Mouse (Mus musculus) cerebellum, adult 18-20 months (tissue): ENCODE data around the gene Pik3c2b.

ENCODE experiments used
- DNase-seq, 2 experiments: peaks; one replicate each; pipeline ENCODE4 v3.0.0; 2021

The Pik3c2b gene

DNA sequence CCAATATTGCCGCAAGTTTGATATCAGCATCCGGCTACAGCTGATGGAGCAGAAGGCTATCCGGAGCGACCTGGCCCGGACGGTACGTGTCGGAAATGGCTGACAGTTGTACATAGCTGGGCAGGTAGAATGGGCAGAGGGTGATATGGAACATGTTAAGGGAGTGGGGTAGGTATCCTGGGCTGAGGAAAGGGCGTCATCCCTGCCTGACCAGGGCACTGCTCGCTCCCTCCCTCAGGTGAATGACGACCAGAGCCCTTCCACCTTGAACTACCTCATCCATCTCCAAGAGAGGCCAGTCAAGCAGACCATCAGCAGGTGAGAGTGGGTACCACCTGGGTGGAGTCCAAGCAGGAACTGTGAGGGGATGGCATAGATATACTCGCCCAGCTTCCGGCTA, 29.1 kb downstream of the Pik3c2b start:
- no peak for DNase-seq

DNA sequence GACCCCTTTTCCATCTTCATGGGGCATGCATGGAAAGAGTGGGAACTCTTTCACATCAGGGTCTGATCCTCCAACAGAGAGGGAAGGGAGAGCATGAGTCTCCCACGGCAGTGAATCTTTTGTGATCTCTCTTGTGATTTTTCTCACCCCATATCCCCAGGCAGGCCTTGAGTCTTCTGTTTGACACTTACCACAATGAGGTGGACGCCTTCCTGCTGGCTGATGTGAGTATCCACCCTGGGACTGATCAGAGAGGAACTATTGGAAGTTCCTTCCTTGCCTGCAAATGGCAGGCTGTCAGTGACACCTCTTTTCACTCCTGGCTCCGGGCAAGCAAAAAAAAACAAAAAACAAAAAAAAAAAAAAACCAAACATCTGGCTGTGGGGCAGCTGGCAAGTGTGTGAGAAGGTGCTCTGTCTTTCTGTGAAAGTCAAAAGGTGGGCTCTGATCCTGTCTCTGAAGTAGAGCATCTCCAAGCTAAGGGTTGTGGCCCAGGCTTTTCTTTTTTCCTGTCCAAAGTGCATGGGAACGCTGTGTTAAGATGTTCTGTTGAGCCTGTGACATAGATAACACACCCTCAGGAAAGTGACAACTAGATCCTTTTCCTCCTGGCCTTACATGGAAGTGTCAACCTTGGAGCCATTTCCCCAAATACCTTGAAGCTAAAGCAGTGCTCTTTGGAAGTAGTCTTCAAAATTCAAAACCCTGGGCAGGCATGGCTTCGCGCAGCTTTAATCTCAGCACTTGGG, 30.4 kb downstream of the Pik3c2b start:
- DNase-seq = no peak

DNA sequence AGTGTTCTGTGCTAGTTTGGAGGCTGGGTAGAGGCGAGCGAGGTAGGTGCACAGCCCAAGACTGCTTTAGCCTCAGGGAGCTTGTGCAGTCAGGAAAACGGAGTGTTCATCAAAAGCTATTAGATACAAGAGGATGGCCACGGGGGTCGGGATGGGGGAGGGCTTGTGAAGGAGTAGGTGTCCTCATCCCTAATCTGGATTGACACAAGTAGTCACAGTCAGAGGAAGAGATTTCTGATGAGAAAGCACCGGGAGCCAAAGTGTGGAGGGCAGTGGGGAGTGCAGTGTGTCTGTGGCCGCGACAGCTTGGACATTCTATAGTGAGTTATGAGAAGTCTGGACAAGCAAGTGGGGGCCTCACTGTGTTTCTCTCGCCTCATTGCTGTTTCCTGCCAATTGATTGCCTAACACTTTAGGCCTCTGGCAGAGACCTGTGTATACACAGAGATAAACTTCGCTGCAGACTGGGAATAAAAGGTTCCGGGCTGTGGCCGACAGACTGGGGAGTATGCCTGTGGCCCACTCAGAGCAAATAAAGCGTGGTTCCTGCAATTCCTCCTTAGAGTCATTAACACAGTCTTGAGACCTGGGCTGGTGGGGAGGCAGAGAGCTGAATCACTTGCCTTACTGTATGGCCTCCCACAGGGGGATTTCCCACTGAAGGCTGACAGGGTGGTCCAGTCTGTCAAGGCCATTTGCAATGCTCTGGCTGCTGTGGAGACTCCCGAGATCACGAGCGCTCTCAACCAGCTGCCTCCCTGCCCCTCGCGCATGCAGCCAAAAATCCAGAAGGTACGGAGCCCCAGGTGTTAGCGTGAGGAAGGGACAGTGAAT, 31.4 kb downstream of the Pik3c2b start:
- no peak for DNase-seq

DNA sequence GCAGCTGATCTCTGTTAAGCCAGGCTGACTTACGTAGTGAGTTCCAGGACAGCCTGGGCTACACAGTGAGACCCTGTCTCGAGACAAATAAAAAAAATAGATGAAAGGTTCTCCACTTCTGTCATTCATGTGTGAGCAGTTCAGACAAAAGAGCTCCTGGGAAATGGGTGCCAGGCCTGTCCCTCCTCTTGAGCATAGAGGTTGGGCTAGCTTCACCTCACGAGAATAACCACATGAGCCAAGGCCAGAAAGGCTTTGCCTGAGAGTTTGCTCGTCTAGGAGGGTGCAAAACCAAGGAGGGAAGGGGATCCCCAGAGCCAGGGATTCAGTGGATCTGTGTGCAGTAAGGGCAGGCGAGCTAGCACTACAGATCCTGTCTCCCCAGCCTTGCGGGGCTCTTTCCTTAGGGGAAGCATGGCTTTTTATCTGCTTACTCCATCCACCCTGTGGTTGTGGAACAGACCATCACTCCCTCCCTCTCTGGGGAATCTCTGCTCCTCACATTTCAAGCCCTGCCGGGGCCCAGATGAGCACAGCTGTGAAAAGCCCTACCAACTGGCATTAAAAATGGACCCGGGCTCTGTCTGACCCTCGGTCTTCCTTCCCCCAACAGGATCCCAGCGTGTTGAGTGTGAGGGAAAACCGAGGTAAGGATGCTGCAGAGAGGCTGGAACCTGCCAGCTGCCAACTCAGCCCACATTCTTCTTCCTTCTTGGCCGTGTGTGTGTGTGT, 32.3 kb downstream of the Pik3c2b start:
- no peak for DNase-seq

DNA sequence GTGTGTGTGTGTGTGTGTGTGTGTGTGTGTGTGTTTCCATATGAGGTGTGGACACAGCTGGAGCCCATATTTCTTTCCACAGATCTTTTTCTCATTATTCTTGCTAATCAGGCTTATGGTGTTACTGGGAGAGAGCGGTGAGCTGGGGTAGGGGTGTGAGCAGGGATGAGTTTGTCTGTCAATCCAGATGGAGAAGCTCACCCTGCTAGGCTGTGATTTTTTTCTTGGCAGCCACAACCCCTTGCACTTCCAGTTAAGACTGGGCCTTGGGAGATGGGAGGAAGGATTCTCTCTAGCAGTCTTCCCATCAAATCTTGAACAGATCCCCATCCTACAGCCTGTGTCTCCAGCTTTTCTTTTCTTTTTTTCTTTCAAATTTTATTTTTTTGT, 32.9 kb downstream of the Pik3c2b start:
- DNase-seq = no peak

DNA sequence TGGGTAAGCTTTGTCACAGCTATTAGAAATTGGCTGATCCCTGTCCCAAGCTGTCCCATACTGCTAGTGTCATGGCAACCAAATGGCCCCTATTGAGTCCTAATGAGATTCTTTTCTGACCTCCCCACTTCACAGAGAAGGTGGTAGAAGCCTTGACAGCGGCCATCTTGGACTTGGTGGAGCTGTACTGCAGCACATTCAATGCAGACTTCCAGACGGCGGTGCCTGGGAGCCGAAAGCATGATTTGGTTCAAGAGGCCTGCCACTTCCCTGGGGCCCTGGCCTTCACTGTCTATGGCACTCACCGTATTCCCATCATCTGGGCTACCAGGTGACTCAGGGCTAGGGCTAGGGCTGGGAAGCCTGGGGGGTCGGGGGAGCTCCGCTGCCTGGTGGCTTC, 34.0 kb downstream of the Pik3c2b start:
- DNase-seq = no peak

DNA sequence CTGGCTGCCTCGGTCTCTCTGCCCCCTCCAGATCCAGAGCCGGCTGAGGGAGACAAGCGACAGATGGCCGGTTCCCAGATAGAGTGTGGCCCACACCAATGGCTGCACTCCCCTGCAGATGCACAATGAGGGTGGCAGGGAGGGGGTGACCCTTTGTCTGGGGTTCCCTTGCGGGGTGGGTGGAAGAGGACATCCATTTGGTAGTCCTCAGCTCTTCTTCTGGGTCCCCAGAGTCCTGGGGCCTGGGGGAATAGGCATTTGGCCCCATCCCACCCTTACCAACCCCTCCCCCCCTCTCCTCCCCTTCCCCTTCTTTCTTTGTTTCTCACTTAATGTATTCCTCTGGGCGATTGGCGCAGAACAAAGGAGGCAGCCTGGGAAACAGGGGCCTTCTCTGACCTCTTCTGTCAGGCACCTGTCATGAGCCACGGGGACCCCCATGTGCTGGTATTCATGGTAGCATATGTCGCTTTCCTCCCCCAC, 34.7 kb downstream of the Pik3c2b start:
- DNase-seq = no peak

DNA sequence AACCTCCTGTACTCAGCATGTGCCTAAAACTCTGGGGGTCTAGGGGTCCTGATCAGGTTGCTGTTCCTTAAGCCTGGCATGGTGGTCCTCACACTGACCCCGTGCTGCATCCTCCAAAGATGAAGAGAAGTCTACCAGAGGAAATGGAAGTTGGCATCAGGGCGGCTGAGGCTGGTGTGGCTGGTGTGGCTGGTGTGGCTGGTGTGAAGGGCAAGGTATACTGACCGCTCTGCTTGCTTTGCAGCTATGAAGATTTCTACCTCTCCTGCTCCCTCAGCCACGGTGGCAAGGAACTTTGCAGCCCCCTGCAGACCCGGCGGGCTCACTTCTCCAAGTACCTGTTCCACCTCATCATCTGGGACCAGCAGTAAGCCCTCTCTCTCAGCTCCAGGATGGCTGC, 35.2 kb downstream of the Pik3c2b start:
- no peak for DNase-seq

DNA sequence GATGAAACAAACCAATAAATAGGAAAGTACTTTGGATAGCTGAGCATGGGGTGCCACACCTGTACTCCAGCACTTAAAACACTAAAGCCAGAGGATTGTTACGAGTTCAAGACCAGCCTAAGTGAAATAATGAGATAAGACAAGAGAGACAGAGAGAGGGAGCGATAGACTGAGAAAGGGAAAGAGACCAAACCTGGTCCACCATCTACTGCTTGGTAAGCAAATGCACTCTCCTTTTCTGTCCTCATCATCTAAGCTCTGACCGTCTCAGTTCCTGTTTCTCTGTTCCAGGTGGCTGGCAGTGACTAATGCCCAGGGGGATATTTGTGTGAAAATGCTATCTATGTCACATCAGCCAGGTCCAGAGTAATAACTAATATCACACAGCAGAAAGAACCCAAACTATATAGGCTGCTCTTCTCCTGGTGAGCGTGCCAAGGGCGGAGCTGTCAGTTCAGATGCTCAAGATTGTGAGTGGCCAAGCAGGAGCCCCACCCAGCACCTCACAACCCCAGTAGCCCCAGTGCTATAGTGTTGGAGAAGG, 37.6 kb downstream of the Pik3c2b start:
- DNase-seq = no peak

DNA sequence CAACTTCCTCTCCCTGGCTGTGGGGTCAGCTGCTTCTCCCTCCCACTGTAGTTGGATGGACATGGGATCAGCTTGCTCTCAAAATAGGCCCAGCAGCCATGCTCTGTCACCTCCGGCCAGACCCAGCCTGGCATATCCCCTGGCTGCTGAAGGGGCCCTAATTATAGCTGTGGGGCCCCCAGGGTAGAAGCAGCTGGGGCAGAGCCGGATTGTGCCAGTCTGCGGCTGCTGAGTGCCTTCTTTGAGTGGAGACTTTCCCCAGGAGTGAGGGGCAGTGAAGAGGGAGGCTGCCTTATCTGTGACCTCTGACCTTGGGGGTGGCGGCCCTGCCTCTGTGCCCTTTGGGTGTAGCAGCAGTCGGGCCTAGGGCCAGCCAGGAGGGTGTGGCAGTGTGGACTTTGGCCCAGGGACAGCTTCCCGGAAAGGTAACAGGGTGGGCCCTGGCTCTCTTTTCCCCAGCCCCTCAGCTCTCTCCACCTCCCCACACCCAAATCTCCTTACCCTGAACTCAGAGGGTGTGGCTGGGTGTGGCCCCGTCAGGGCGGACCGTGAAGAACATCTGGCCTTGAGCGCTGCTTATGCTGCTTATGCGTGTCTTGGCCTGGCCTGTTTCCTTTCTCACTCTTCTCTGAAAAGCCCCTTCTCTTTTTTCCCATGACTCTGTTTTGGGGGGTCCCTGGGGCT, 38.6 kb downstream of the Pik3c2b start:
- no peak for DNase-seq

DNA sequence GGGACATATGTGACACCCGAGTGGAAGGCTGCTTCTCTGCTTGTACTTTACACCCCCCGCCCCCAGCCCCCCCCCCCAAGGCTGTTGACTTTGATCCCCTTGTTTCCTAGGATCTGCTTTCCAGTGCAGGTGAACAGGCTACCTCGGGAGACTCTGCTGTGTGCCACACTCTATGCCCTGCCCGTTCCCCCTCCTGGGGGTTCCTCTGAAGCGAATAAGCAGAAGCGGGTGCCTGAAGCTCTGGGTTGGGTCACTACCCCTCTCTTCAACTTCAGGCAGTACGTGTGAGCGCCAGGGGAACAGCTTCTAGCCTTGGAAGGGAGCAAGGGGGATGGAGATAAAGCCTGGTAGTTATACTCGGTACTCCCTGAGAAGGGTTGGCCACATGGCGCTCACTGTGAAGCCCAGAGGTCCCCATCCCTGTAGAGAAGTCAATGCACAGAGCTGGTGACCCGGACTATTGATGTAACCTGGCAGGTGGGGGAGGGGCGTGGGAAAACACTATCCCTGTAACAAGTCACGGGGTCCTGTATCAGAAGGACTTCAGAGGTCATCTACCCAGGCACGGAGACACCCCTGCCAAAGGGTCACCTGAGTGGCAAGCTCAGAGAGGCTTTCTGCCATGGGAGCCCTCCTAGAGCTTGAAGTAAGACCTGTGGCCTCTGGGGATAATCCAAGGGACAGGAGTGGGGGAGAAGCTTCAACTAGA, 39.4 kb downstream of the Pik3c2b start:
- DNase-seq = no peak

DNA sequence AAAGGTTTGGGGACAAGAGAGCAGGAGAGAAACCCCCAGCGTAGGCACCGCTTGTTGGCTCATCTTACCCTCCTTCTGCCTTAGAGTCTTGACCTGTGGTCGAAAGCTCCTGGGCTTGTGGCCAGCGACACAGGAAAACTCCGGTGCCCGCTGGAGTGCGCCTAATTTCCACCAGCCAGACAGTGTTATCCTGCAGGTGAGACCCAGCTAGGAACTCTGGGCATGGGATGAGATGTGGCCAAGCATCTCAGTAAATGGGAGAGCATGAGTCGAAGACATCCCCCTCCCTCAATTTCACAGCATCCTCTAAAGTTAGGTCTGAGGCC, 39.9 kb downstream of the Pik3c2b start:
- no peak for DNase-seq

DNA sequence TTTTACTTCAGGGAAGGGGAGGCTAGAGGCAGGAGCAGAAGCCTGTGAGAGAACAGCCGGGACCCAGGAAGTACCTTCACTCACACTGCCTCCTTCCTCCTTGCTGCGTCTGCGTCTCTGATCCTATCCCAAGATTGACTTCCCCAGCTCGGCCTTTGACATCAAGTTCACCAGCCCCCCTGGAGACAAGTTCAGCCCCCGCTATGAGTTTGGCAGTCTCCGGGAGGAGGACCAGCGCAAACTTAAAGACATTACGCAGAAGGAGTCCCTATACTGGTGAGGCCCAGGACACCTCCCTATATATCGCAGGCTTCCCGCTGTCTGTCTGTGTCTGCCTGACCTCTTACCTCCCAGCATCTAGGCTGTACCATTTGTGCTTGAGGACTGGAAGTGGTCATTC, 41.3 kb downstream of the Pik3c2b start:
- DNase-seq = no peak

DNA sequence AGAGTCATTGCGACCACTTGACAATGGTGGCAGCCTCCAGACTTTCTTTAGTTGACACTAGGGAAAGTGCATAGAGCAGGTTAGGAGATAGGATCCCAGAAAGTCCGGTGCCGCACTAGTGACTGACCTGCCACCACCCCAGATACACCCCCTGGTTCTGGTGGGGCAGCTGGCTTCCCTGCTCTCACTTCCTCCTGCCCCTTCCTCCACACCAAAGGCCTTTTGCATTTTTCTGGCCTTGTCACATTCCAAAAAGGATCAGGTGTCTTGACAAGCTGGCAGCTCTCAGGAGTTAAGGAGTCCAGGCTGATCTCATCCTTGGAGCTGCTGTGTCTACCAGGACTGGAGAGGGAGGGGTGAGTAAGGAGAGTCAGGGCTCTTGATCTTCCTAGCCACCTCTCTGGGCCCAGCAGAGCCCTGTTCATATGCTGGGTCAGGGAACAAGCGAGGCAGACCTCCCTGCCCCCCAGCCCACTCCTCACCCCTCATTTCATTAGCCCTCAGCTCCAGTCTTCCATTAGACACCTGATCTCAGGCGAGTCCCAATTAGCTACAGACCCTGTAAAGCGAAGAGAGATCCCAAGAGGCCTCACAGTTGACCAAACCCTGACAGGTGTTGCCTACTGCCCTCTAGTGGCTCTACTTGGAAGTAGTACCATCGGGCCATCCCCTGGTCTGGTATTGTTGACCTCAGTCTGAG, 41.9 kb downstream of the Pik3c2b start:
- DNase-seq = peak; percentile 61 to 67

DNA sequence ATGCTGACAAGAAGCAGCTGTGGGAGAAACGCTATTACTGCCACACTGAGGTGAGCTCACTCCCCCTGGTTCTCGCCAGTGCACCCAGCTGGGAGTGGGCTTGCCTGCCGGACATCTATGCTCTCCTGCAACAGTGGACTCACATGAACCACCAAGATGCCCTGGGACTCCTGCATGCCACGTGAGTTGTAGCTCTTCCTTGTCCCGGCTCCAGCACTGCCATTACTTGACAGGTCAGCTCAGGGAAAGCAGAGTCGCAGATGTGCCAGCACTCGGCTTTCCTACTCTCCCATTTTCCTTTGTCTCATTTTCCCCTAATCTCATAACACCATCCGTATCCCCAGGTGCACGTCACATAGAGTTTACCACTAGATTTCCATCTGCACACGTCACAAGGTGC, 42.7 kb downstream of the Pik3c2b start:
- no peak for DNase-seq

DNA sequence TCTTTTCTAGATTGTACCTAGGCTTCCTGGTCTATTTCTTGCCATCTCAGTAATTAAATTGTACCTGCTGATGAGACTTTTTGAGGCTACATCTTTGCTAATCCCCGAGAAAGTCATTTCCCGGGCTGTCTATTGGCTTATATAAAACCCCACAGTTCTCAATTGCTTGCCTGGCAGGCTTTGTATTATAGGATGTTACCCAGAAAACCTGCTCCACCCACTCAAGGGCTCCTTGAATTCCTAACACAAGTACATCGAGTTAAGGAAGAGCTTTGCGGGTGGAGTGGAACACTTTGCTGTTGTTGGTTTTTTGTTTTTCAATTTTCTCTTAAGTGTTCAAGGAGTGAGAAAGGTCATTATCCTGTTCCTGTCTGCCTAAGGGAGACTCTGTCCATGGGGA, 43.9 kb downstream of the Pik3c2b start:
- DNase-seq = no peak

DNA sequence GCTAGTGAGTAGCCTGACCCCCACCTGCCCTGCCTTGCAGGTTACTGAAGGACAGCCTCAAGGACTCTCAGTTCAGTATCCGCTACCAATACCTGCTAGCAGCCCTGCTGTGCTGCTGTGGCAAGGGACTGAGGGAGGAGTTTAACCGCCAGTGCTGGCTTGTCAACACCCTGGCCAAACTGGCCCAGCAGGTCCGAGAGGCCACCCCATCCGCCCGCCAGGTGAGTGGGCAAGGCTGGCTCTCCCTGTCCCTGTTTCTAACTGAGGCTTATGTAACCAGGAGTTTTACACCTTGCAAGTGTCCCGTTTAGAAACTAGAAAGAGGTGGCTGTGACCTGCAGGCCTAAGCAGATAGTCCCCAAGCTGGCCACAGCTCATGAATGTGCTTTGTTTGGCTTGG, 45.2 kb downstream of the Pik3c2b start:
- no peak for DNase-seq

DNA sequence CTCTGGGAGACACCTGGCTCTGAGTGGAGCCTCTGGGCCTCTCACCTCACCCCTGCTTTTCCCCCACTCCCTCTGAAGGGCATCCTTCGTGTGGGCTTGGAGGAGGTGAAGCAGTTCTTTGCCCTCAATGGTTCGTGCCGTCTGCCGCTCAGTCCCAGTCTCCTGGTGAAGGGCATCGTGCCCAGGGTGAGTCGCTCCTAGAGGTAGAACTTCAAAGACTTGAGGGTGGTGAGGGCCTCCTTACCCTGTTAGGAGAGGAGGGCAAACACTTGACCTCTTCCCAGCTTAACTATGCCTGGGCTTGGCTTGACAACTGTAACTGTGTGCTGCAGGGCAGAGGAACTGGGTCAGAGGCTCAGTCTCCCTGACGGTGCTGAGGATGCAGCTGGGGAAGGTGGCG, 46.0 kb downstream of the Pik3c2b start:
- no peak for DNase-seq

DNA sequence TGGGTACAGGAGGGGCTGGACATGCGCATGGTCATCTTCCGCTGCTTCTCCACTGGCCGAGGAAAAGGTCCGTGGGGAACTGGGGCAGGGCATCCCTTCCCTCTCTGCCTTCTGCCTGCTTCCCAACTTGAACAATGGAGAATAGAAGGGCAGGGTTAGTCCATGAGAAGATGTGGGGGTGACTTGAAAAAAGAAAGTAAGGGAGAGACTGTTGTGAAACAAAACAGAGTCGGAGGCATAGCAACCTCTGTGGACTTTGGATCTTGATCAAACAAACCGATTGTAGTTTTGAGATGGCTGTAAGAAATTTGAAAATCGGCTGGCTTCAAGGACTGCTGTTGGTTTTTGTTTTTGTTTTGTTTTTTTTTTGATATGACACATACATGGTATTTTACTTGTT, 48.3 kb downstream of the Pik3c2b start:
- DNase-seq = no peak

DNA sequence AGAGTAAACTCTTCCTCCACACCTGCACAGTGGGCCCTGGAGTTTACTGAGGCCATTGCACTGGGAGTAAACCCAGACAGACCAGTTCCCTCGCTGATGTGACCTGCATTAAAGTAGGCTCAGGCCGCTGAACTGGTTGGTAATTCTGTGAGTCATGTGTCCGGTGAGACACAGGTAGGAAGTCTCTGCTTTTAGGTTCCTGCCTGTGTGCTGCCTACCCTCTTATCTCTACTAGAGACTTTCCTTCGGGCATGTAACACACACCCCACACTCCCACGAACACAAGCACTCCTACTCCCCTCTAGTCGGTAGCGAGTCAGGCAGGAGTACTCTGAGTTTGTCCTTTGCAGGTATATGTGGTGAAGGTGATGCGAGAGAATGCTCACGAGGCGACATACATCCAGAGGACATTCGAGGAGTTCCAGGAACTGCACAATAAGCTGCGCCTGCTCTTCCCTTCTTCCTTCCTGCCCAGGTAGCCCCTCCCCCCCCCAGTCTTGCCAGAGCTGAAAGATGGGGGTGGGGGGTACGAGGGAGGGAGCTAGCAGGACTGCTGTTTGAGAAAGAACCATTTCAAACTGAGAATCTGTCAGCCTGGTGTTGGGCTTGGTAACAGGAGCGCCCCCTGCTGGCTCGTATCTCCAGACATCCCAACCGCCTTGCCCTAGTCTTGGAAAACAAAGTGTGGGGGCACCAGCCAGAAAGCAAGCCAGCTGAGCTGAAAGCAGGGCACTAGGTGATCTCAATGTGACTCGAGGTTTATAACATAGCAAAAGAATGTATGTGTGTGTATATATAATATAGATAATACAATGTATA, 55.7 kb downstream of the Pik3c2b start:
- DNase-seq = peak; percentile 72 to 85

DNA sequence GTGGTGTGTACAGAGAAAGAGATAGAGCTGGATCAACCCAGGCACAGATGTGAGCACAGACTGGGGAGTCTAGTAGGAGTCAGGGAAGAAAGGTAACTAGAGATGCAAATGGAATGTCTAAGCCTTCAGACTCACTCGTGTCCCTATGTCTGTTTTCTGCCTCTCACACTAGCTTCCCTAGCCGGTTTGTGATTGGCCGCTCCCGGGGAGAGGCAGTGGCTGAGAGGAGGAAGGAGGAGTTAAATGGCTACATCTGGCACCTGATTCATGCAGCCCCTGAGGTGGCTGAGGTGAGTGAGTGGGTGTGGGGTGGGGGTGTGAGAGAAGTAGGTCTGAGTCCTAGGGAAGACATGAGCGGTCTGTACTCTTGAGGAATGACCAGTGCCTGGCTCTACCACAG, 56.6 kb downstream of the Pik3c2b start:
- no peak for DNase-seq
